Mouse (Mus musculus) CH12.LX (cell line): ENCODE results near the gene Heatr5a.

ENCODE experiments used
- CHD1 ChIP-seq: IDR thresholded peaks from 2 replicates; pipeline ENCODE4 v1.6.1; 2012; ENCODE audit warnings: low read depth, low read length, improper control_type of control experiment, inconsistent platforms
- CTCF ChIP-seq, 2 experiments: IDR thresholded peaks in 1 of 2; conservative IDR thresholded peaks in 1 of 2; 2 replicates each; pipeline ENCODE4 v1.5.1; 2011 to 2012; ENCODE audit warnings: low read depth in 2 of 2, low read length in 2 of 2, improper control_type of control experiment in 1 of 2, inconsistent platforms in 1 of 2, mild to moderate bottlenecking in 1 of 2, moderate library complexity in 1 of 2
- E2F4 ChIP-seq: IDR thresholded peaks from 2 replicates; pipeline ENCODE4 v1.6.1; 2011; ENCODE audit warnings: low read depth, low read length, improper control_type of control experiment; ENCODE audit not compliant: insufficient replicate concordance
- EP300 ChIP-seq: IDR thresholded peaks from 2 replicates; pipeline ENCODE4 v1.6.1; 2011; ENCODE audit warnings: low read length, improper control_type of control experiment
- ETS1 ChIP-seq: conservative IDR thresholded peaks from 2 replicates; pipeline ENCODE4 v1.6.1; 2012; ENCODE audit warnings: low read depth, mild to moderate bottlenecking, inconsistent platforms, low read length, improper control_type of control experiment, moderate library complexity
- IRF4 ChIP-seq: IDR thresholded peaks from 2 replicates; pipeline ENCODE4 v1.6.1; 2014; ENCODE audit warnings: low read depth, mild to moderate bottlenecking, inconsistent platforms, low read length, improper control_type of control experiment
- POLR2A ChIP-seq: IDR thresholded peaks from 2 replicates; pipeline ENCODE4 v1.6.1; 2011; ENCODE audit warnings: low read depth, mild to moderate bottlenecking, improper control_type of control experiment, low read length
- RAD21 ChIP-seq: IDR thresholded peaks from 2 replicates; pipeline ENCODE4 v1.6.1; 2011; ENCODE audit warnings: low read depth, mild to moderate bottlenecking, low read length, improper control_type of control experiment, moderate library complexity
- SIN3A ChIP-seq: IDR thresholded peaks from 2 replicates; pipeline ENCODE4 v1.6.1; 2012; ENCODE audit warnings: low read length, improper control_type of control experiment, inconsistent platforms
- TCF12 ChIP-seq: IDR thresholded peaks from 2 replicates; pipeline ENCODE4 v1.6.1; 2014; ENCODE audit warnings: low read depth, mild to moderate bottlenecking, inconsistent platforms, low read length, improper control_type of control experiment
- USF2 ChIP-seq: conservative IDR thresholded peaks from 2 replicates; pipeline ENCODE4 v1.6.1; 2011; ENCODE audit warnings: low read depth, low read length, improper control_type of control experiment
- ZKSCAN1 ChIP-seq: IDR thresholded peaks from 2 replicates; pipeline ENCODE4 v1.6.1; 2012; ENCODE audit warnings: low read depth, inconsistent platforms, low read length, improper control_type of control experiment, borderline replicate concordance
- ZMIZ1 ChIP-seq: IDR thresholded peaks from 2 replicates; pipeline ENCODE4 v1.6.1; 2012; ENCODE audit warnings: low read depth, mild to moderate bottlenecking, inconsistent platforms, low read length, improper control_type of control experiment
- ZNF384 ChIP-seq: IDR thresholded peaks from 2 replicates; pipeline ENCODE4 v1.6.1; 2012; ENCODE audit warnings: low read depth, low read length, improper control_type of control experiment, inconsistent platforms

GRCm38 (mm10) chr12:52002746-52003145 lies 31.6 kb upstream of the Heatr5a start:
- TF ChIP-seq EP300: peak; percentile 51
- TF ChIP-seq IRF4: peak; percentile 85
- TF ChIP-seq CTCF (conservative IDR thresholded peaks at IDR 0.05 in 1 of 2, IDR thresholded peaks at IDR 0.05 in 1 of 2; ENCODE audit: low read depth in 2 of 2, low read length in 2 of 2): no peak
- TF ChIP-seq E2F4: no peak
- no peak for TF ChIP-seq ZNF384
- no peak for TF ChIP-seq ZMIZ1
- no peak for TF ChIP-seq POLR2A
- no peak for TF ChIP-seq USF2
- peak; percentile 44; the same call in 1 of the 2 replicates for TF ChIP-seq SIN3A
- no peak for TF ChIP-seq RAD21
- no peak for TF ChIP-seq TCF12
- TF ChIP-seq ZKSCAN1: no peak
- peak; percentile 27 for TF ChIP-seq ETS1
- no peak for TF ChIP-seq CHD1
